Mouse (Mus musculus) liver, postnatal 0 days (tissue): ENCODE results near the gene Gadl1.

Experiments
- CTCF ChIP-seq: sonication (generic); IDR thresholded peaks from 2 replicates; pipeline ENCODE4 v1.5.1; 2016; ENCODE audit warnings: antibody characterized with exemption, low read depth
- EP300 ChIP-seq: IDR thresholded peaks from 2 replicates; pipeline ENCODE4 v1.6.1; 2016; ENCODE audit warnings: antibody characterized with exemption, low read depth, mild to moderate bottlenecking

GRCm38 (mm10) chr9:115999361-115999990 lies 90.2 kb downstream of the Gadl1 start:
- no peak for TF ChIP-seq CTCF
- no peak for TF ChIP-seq EP300
